ENCODE assay signal across 13 mouse cellular contexts in the genomic region with DNA sequence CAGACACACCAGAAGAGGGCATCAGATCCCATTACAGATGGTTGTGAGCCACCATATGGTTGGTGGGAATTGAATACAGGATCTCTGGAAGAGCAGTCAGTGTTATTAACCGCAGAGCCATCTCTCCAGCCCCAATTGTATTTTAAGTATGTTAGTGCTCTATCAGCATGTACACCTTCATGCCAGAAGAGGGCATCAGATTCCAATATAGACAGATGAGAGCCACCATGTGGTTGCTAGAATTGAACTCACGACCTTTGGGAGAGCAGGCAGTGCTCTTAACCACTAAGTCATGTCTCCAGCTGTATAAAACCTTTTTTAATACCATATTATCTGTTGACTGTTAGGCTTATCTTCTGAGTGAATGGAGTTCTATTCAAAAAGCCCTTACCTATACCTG. TPM values are rescaled to one million over a fixed set of nuclear protein-coding genes. Genes with fewer than 3 reads are reported as not detected.
A peak's percentile ranks its signal among the peaks of the same experiment; 100 is the strongest.
DNase-seq lines count a peak whose midpoint lies in the region; ATAC-seq and TF ChIP-seq lines count a peak whose summit lies in the region.
"Had no signal": no experiment of that assay in that cellular context is flagged by ENCODE, and none has a peak within 500 bp of the region (broad histone marks: within the 10 kb centered on the region; RNA-seq: fewer than 3 reads in every experiment).

No protein-coding gene starts in this region.

- no peak overlapping the region for H3K4me2 ChIP-seq in heart, embryonic 11.5 days
- no peak overlapping the region for H3K4me2 ChIP-seq in lung, postnatal 0 days (replicated peaks; ENCODE audit: low read depth, low read length)

- no peak for TF ChIP-seq EP300 in heart, adult 2 months (IDR thresholded peaks at IDR 0.05; ENCODE audit: insufficient read depth, low read depth, low read length)
- TF ChIP-seq EP300 in lung, postnatal 0 days (IDR thresholded peaks at IDR 0.05) = no peak

- H3K79me2 ChIP-seq in heart, adult 2 months (replicated peaks; ENCODE audit: control insufficient read depth, insufficient read depth, low read length) = no peaks in the 10 kb centered on the region

- H3K9ac ChIP-seq in heart, adult 2 months (ENCODE audit: low read depth, low read length) = no peak overlapping the region
- no peak overlapping the region for H3K9ac ChIP-seq in heart, embryonic 11.5 days (ENCODE audit: low read depth, low read length)
- H3K9ac ChIP-seq in lung, postnatal 0 days (replicated peaks; ENCODE audit: low read depth) = no peak overlapping the region

- ATAC-seq in heart, embryonic 11.5 days (replicated peaks; ENCODE audit: insufficient number of reproducible peaks, low FRiP score, low TSS enrichment) = no peak
- ATAC-seq in lung, postnatal 0 days = no peak

- H3K27ac ChIP-seq in heart, adult 2 months = no peak overlapping the region
- no peak overlapping the region for H3K27ac ChIP-seq in heart, embryonic 11.5 days (ENCODE audit: low read depth, low read length)
- H3K27ac ChIP-seq in lung, postnatal 0 days (ENCODE audit: low read length) = no peak overlapping the region
- H3K27ac ChIP-seq in hindbrain, embryonic 10.5 days = no peak overlapping the region
- H3K27ac ChIP-seq: embryonic facial prominence, embryonic 10.5 days had no signal

- no peaks in the 10 kb centered on the region for H3K9me3 ChIP-seq in heart, embryonic 11.5 days (replicated peaks; ENCODE audit: control insufficient read depth, low read length)
- H3K9me3 ChIP-seq in lung, postnatal 0 days (ENCODE audit: low read length) = no peaks in the 10 kb centered on the region
- H3K9me3 ChIP-seq in hindbrain, embryonic 10.5 days = no peaks in the 10 kb centered on the region
- H3K9me3 ChIP-seq: embryonic facial prominence, embryonic 10.5 days had no signal

- H3K4me1 ChIP-seq in heart, adult 2 months (ENCODE audit: control insufficient read depth, insufficient read depth, low read length) = no peaks in the 10 kb centered on the region
- H3K4me1 ChIP-seq in heart, embryonic 11.5 days (ENCODE audit: control insufficient read depth, insufficient read depth, low read length) = no peaks in the 10 kb centered on the region
- no peaks in the 10 kb centered on the region for H3K4me1 ChIP-seq in lung, postnatal 0 days (ENCODE audit: insufficient read depth, low read depth, low read length)
- no peaks in the 10 kb centered on the region for H3K4me1 ChIP-seq in hindbrain, embryonic 10.5 days (replicated peaks)
- H3K4me1 ChIP-seq: embryonic facial prominence, embryonic 10.5 days had no signal

- DNase-seq in heart, adult 2 months = no peak
- DNase-seq in lung, postnatal 0 days (ENCODE audit: low spot score) = no peak
- DNase-seq in lung, adult 18-20 months = no peak
- DNase-seq in R1 (ENCODE audit: low read depth, low spot score) = peak; percentile 43
- peak; percentile 71 for DNase-seq in naive thymus-derived CD4-positive, alpha-beta T cell, adult 2 months (ENCODE audit: low read depth)
- DNase-seq in hindbrain, embryonic 10.5 days (ENCODE audit: low spot score) = no peak
- no peak for DNase-seq in ovary, adult 18-20 months (ENCODE audit: low spot score)
- DNase-seq: cerebellum, adult 2 months; gastrocnemius, postnatal 10 days; lung, postnatal 10 days; right cerebral cortex, postnatal 4 days had no signal

- no peaks in the 10 kb centered on the region for H3K27me3 ChIP-seq in heart, adult 2 months (ENCODE audit: control insufficient read depth, insufficient read depth, low read length)
- H3K27me3 ChIP-seq in heart, embryonic 11.5 days (ENCODE audit: control insufficient read depth, insufficient read depth, low read length) = no peaks in the 10 kb centered on the region
- H3K27me3 ChIP-seq in lung, postnatal 0 days (replicated peaks; ENCODE audit: insufficient read depth, low read length) = no peaks in the 10 kb centered on the region
- H3K27me3 ChIP-seq in hindbrain, embryonic 10.5 days (ENCODE audit: insufficient read depth, poor library complexity, severe bottlenecking) = no peaks in the 10 kb centered on the region

- intact Hi-C loops in heart, adult 2 months (cut with DNase I) = no loop called here

- H3K4me3 ChIP-seq in heart, adult 2 months = no peak overlapping the region
- no peak overlapping the region for H3K4me3 ChIP-seq in heart, embryonic 11.5 days (ENCODE audit: low read depth, low read length)
- no peak overlapping the region for H3K4me3 ChIP-seq in lung, postnatal 0 days (ENCODE audit: low read depth, low read length)
- H3K4me3 ChIP-seq in hindbrain, embryonic 10.5 days = no peak overlapping the region
- H3K4me3 ChIP-seq: embryonic facial prominence, embryonic 10.5 days had no signal

- WGBS in heart, adult 2 months = 66% methylated on average over 2 of the region's 2 CpGs
- 55% methylated on average over 2 of the region's 2 CpGs for WGBS in heart, embryonic 11.5 days (ENCODE audit: insufficient replicate concordance)
- WGBS in lung, postnatal 0 days = 68% methylated on average over 2 of the region's 2 CpGs
- WGBS in hindbrain, embryonic 10.5 days = 58% methylated on average over 2 of the region's 2 CpGs

- peak; percentile 57 for TF ChIP-seq CTCF in heart, adult 2 months (IDR thresholded peaks at IDR 0.05)
- TF ChIP-seq CTCF in lung, postnatal 0 days (IDR thresholded peaks at IDR 0.05) = peak; percentile 47

- no peak for TF ChIP-seq POLR2A in heart, adult 2 months (IDR thresholded peaks at IDR 0.05; ENCODE audit: insufficient read depth, low read depth, low read length)

- H3K36me3 ChIP-seq in heart, adult 2 months (ENCODE audit: control insufficient read depth, insufficient read depth, low read length) = no peaks in the 10 kb centered on the region; the same call in 1 of the 2 replicates
- peaks cover 13% of the 10 kb centered on the region for H3K36me3 ChIP-seq in heart, embryonic 11.5 days (ENCODE audit: control insufficient read depth, insufficient read depth, low read length)
- no peaks in the 10 kb centered on the region for H3K36me3 ChIP-seq in lung, postnatal 0 days (ENCODE audit: insufficient read depth, low read length)
- peaks cover 31% of the 10 kb centered on the region for H3K36me3 ChIP-seq in hindbrain, embryonic 10.5 days

RNA-seq across cellular contexts. Expression of gene Zfp239, which starts 10.2 kb away (rescaled TPM):
- under 1 TPM; 0.47 to 0.64 TPM for total RNA-seq in heart, adult 2 months (2021)
- polyA plus RNA-seq in heart, adult 2 months (2012; rRNA removed) = 0.09 and 0.29 TPM in 2 replicates
- 2.4 and 4.1 TPM in 2 replicates for polyA plus RNA-seq in heart, embryonic 11.5 days (2014; fragmentation: Nextera tagmentation; extraction: Ambion mirVana)
- polyA plus RNA-seq in lung, postnatal 0 days (2015; fragmentation: Nextera tagmentation; extraction: Ambion mirVana) = 0.97 and 1.3 TPM in 2 replicates
- polyA plus RNA-seq in hindbrain, embryonic 10.5 days (2016; fragmentation: Nextera tagmentation; extraction: Ambion mirVana) = 9.9 and 12.9 TPM in 2 replicates

RNA-seq across cellular contexts. Expression of gene Zfp637, which starts 10.8 kb away (rescaled TPM):
- 10 to 100 TPM; 28.4 to 30.9 TPM for total RNA-seq in heart, adult 2 months (2021)
- 23.5 and 27.8 TPM in 2 replicates for polyA plus RNA-seq in heart, adult 2 months (2012; rRNA removed)
- polyA plus RNA-seq in heart, embryonic 11.5 days (2014; fragmentation: Nextera tagmentation; extraction: Ambion mirVana) = 64.8 and 72.4 TPM in 2 replicates
- polyA plus RNA-seq in lung, postnatal 0 days (2015; fragmentation: Nextera tagmentation; extraction: Ambion mirVana) = 80.9 and 81.9 TPM in 2 replicates
- 90.8 and 118 TPM in 2 replicates for polyA plus RNA-seq in hindbrain, embryonic 10.5 days (2016; fragmentation: Nextera tagmentation; extraction: Ambion mirVana)

RNA-seq across cellular contexts. Expression of gene Hnrnpf, which starts 48.4 kb away (rescaled TPM):
- total RNA-seq in heart, adult 2 months (2021) = 100 to 1,000 TPM; 185 to 192 TPM
- 66.1 and 95.9 TPM in 2 replicates for polyA plus RNA-seq in heart, adult 2 months (2012; rRNA removed)
- polyA plus RNA-seq in heart, embryonic 11.5 days (2014; fragmentation: Nextera tagmentation; extraction: Ambion mirVana) = 554 and 606 TPM in 2 replicates
- 393 and 433 TPM in 2 replicates for polyA plus RNA-seq in lung, postnatal 0 days (2015; fragmentation: Nextera tagmentation; extraction: Ambion mirVana)
- 559 and 788 TPM in 2 replicates for polyA plus RNA-seq in hindbrain, embryonic 10.5 days (2016; fragmentation: Nextera tagmentation; extraction: Ambion mirVana)

Comparison
In these comparisons a context has a peak if more than half of its experiments do, and no peak if none do; other contexts are left out.
1. DNase-seq: peak in R1 (single experiment) and naive thymus-derived CD4-positive, alpha-beta T cell, adult 2 months (single experiment); none in heart, adult 2 months (0 of 2), lung, postnatal 0 days (single experiment), lung, adult 18-20 months (0 of 2), hindbrain, embryonic 10.5 days (single experiment) and ovary, adult 18-20 months (single experiment).